Mouse (Mus musculus): Measurements from ENCODE around the gene Aim2.
"Not testable (repeated sequence)": the region's sequence is repeated elsewhere in the genome, so short reads cannot be mapped to it uniquely, and the experiment has no call there.

Aim2 gene

DNA sequence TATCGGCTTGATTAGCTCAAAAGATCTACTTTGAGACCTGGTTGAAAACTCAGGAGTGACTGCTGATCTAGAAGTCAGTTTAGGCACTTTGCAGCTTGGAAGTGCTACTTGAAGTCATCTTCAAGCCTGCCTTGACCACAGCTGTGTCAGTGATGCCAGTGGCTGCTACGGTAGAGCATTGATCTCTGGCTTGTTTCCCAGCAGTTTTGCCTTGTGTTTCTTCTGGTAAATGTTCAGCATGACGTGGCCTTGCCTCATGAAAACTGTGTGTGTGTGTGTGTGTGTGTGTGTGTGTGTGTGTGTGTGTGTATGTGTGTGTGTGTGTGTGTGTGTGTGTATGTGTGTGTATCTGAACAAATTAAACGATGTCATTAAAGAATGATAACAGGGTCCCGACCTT lies 106.1 kb downstream of the Aim2 start:
- DNase-seq (ENCODE audit: low read depth, low spot score), result no peak

DNA sequence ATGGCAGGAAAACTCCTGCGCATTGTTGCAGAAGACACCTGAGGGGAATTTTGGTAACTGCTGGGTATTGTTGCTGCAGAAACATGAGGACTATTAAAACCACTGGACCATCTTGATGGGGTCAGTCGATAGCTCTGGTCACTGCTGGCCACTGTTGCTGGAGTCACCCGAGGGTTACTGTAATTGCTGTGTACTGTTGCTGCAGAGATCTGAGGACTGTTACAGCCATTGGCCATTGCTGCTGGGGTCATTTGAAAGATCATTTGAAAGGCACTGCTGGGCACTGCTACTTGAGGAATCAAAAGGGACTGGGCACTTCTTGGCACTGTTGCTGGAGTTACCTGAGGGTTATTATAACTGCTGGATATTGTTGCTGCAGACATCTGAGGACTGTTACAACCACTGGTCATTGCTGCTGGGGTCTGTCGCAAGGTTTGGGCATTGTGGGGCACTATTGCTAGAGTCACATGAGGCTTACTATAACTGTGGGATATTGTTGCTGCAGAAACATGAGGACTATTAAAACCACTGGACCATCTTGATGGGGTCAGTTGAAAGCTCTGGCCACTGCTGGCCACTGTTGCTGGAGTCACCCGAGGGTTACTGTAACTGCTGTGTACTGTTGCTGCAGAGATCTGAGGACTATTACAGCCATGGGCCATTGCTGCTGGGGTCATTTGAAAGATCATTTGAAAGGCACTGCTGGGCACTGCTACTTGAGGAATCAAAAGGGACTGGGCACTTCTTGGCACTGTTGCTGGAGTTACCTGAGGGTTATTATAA lies 129.9 kb downstream of the Aim2 start:
- not testable (repeated sequence) for DNase-seq (ENCODE audit: low read depth, low spot score)

DNA sequence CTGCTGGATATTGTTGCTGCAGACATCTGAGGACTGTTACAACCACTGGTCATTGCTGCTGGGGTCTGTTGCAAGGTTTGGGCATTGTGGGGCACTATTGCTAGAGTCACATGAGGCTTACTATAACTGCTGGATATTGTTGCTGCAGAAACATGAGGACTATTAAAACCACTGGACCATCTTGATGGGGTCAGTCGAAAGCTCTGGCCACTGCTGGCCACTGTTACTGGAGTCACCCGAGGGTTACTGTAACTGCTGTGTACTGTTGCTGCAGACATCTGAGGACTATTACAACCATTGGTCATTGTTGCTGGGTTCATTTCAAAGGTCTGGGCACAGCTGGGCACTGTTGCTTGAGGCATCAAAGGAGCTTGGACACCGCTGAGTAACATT lies 130.5 kb downstream of the Aim2 start:
- not testable (repeated sequence) for DNase-seq (ENCODE audit: low read depth, low spot score)

DNA sequence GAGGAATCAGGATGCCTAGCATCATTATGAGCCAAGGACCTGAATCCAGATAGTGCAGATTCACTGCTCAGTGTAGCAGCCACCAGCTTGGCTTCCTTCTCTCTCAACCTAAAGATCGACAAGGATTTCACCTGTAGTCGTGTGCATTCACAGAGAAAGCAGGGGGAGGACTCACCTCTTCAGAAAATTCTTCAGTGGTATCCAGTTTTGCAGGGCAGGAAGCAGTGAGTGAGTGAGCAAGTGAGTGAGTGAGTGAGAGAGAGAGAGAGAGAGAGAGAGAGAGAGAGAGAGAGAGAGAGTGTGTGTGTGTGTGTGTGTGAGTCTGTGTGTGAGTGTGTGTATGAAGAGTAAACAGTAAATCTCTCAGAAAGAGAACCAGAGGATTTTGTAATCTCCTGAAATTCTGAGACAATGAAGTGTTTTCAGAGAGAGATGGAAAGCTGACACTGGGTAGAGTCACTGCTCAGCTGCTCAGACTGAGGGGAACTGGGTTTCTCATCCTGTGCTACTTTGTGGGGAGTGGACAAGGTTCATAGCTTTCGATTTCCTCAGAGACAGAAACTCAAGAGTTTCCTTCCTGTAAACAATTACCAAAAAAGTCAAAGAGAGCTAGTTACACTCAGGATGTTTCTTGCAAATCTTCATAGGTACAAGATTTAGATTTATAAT lies 140.3 kb downstream of the Aim2 start, which contains the start of gene Ifi206:
Gene Ifi206 (minus strand): TSS at position 230 of the 669 bp plus-strand sequence.
- not testable (repeated sequence) for DNase-seq (ENCODE audit: low read depth, low spot score)

DNA sequence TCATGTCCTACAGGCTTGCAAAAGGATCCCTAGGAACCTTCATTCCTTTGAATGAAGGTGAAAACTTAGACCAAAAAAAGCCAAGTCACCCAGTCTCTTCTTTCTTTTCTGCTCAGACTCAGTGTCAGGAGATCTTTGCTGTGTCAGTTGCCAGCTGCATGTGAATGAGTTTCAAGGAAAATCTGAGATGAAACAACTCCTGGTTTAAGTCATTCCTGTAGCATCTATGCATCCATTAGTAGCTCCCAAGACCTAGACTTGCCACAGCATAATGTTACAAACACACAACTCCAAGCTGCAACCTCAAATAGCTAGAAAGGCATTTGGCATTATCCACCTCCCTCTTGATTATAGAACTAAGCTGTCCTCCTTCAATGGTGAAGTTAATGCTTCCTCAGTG lies 140.8 kb downstream of the Aim2 start:
- not testable (repeated sequence) for DNase-seq (ENCODE audit: low read depth, low spot score)

DNA sequence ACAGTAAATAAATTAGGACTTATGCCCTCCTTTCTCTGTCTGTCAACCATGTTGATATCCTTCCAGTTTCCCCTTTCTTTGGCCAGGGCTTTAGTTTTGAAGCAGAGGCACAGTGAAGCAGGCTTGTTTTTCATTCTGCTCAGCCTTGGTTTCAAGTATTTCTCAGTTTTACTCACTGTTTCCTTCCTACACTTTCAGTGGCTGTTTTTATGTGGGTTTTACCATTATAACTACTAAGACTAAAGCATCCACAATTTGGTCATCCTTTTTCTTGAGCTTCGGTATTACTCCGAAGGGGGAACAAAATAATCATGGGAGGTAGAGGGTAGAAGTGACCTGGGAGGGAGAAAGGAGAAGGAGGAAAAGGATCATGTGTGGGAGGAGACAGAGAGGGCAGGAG lies 159.9 kb downstream of the Aim2 start:
- DNase-seq (ENCODE audit: low read depth, low spot score), result not testable (repeated sequence)
